Mouse (Mus musculus): ENCODE measurements around the gene Adamts9. TPM values are rescaled to one million over a fixed set of nuclear protein-coding genes. Genes with fewer than 3 reads are reported as not detected.
A peak's percentile ranks its signal among the peaks of the same experiment; 100 is the strongest.

The Adamts9 gene
- polyA plus RNA-seq, 1 experiment from 2014 or later = 6.4 TPM

GRCm38 (mm10) chr6:92879700-92880265 lies 63.5 kb downstream of the Adamts9 start:
- Histone ChIP-seq H3K9me3 (replicated peaks) (no peaks in the 10 kb centered on the region), H3K27ac (ENCODE audit: poor library complexity, severe bottlenecking) (no peak overlapping the region), H3K4me2 (no peak overlapping the region), H3K36me3 (peaks cover 50% of the 10 kb centered on the region), H3K9ac (no peak overlapping the region), H3K27me3 (replicated peaks) (no peaks in the 10 kb centered on the region), H3K4me3 (no peak overlapping the region), H3K4me1 (replicated peaks) (peaks cover 20% of the 10 kb centered on the region)
- ATAC-seq (ENCODE audit: insufficient number of reproducible peaks, low FRiP score) = no peak
- WGBS = 84% methylated on average over 14 of the region's 14 CpGs

- Histone ChIP-seq H3K4me2 (no peak overlapping the region), H3K36me3 (peaks cover 43% of the 10 kb centered on the region), H3K9me3 (replicated peaks) (no peaks in the 10 kb centered on the region), H3K4me1 (replicated peaks) (peaks cover 20% of the 10 kb centered on the region), H3K4me3 (no peak overlapping the region), H3K27ac (ENCODE audit: poor library complexity, severe bottlenecking) (no peak overlapping the region), H3K9ac (no peak overlapping the region), H3K27me3 (replicated peaks) (no peaks in the 10 kb centered on the region)
- 75% methylated on average over 5 of the region's 5 CpGs for WGBS
- ATAC-seq (ENCODE audit: insufficient number of reproducible peaks, low FRiP score) = no peak
Observed at GRCm38 (mm10) chr6:92878771-92879170, 64.5 kb downstream of the Adamts9 start.

DNA sequence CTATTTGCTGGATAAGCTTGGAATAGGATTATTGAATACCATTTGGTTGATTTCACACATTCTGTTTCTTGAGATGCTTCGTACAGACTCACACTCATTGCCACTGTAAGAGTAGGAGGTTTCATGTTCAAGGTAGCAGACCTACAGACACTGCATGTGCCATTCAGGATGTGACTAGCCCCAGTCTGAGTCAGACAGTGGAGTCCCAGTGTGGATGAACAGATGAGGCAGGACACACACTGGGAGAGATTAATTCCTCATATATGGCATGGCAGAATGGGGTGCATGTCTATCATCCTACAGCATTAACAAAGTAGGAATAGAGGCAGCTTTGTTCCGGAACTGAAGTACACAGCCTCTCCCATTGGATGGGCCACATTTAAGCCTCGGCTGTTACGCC lies 66.1 kb downstream of the Adamts9 start:
- H3K4me2 ChIP-seq = no peak overlapping the region
- no peak overlapping the region for H3K27ac ChIP-seq (ENCODE audit: poor library complexity, severe bottlenecking)
- H3K4me3 ChIP-seq = no peak overlapping the region
- H3K9me3 ChIP-seq (replicated peaks) = no peaks in the 10 kb centered on the region
- H3K27me3 ChIP-seq (replicated peaks) = no peaks in the 10 kb centered on the region
- peaks cover 47% of the 10 kb centered on the region for H3K36me3 ChIP-seq
- H3K4me1 ChIP-seq (replicated peaks) = peaks cover 10% of the 10 kb centered on the region
- ATAC-seq (ENCODE audit: insufficient number of reproducible peaks, low FRiP score) = no peak
- WGBS = 93% methylated on average over 4 of the region's 4 CpGs
- H3K9ac ChIP-seq = no peak overlapping the region

DNA sequence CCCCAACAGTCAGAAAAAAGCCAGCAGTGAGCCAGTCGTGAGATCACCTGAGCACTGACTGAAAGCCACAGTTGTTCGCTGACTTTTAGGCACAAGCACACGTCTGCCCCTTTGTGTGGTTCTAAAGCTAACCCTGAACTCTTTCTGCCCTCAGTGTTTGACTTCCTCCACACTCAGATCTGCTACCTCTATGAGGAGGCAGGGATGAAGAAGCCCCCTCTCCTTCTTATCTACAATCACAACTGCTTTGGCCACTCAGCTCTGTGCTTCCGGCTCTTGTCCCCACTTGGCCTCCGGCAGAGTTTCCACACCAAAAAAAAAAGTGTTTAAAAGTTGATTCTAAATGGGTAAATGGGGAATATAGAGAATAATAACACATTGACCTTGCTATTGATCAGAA lies 67.2 kb downstream of the Adamts9 start:
- no peaks in the 10 kb centered on the region for H3K9me3 ChIP-seq (replicated peaks)
- H3K27ac ChIP-seq (ENCODE audit: poor library complexity, severe bottlenecking) = no peak overlapping the region
- peaks cover 6% of the 10 kb centered on the region; the same call in 1 of the 2 replicates for H3K4me1 ChIP-seq (replicated peaks)
- no peak overlapping the region for H3K9ac ChIP-seq
- no peak overlapping the region for H3K4me2 ChIP-seq
- no peak overlapping the region for H3K4me3 ChIP-seq
- 44% methylated on average over 5 of the region's 5 CpGs for WGBS
- H3K36me3 ChIP-seq = peaks cover 56% of the 10 kb centered on the region
- ATAC-seq (ENCODE audit: insufficient number of reproducible peaks, low FRiP score) = peak; percentile 48; the same call in 1 of the 2 replicates
- H3K27me3 ChIP-seq (replicated peaks) = no peaks in the 10 kb centered on the region

DNA sequence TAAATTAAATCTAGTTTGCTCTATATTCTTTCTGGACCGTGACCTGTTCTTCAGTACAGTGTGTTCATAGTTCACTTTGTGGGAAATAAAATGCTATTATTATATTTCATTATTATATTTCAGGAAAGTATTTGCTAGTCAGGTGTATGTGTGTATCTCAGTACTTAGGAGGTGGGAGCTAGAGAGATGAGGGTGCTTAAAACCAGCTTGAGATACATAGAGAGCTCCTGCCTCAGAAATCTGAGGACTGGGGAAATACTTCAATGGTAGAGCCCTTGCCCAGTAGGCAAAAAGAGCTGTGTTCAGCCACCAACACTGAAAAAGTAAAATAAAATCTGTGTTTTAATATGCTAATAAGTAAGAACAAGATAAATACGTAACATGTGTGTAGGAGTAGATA lies 68.0 kb downstream of the Adamts9 start:
- H3K4me2 ChIP-seq = no peak overlapping the region
- no peaks in the 10 kb centered on the region for H3K9me3 ChIP-seq (replicated peaks)
- no peak overlapping the region for H3K4me3 ChIP-seq
- 88% methylated on average over 2 of the region's 2 CpGs for WGBS
- no peak for ATAC-seq (ENCODE audit: insufficient number of reproducible peaks, low FRiP score)
- H3K4me1 ChIP-seq (replicated peaks) = peaks cover 7% of the 10 kb centered on the region
- peaks cover 50% of the 10 kb centered on the region for H3K36me3 ChIP-seq
- no peaks in the 10 kb centered on the region for H3K27me3 ChIP-seq (replicated peaks)
- no peak overlapping the region for H3K27ac ChIP-seq (ENCODE audit: poor library complexity, severe bottlenecking)
- H3K9ac ChIP-seq = no peak overlapping the region

GRCm38 (mm10) chr6:92874854-92875253 lies 68.4 kb downstream of the Adamts9 start:
- Histone ChIP-seq H3K4me2 (no peak overlapping the region), H3K27ac (ENCODE audit: poor library complexity, severe bottlenecking) (no peak overlapping the region), H3K9ac (no peak overlapping the region), H3K9me3 (replicated peaks) (no peaks in the 10 kb centered on the region), H3K4me1 (replicated peaks) (peaks cover 12% of the 10 kb centered on the region), H3K27me3 (replicated peaks) (no peaks in the 10 kb centered on the region), H3K4me3 (no peak overlapping the region), H3K36me3 (peaks cover 45% of the 10 kb centered on the region)
- no peak; the same call in 1 of the 2 replicates for ATAC-seq (ENCODE audit: insufficient number of reproducible peaks, low FRiP score)
- WGBS = 28% methylated on average over 5 of the region's 5 CpGs

- Histone ChIP-seq H3K4me1 (replicated peaks) (peaks cover 30% of the 10 kb centered on the region), H3K27me3 (replicated peaks) (no peaks in the 10 kb centered on the region), H3K4me3 (no peak overlapping the region), H3K4me2 (no peak overlapping the region), H3K9me3 (replicated peaks) (no peaks in the 10 kb centered on the region), H3K27ac (ENCODE audit: poor library complexity, severe bottlenecking) (no peak overlapping the region), H3K9ac (no peak overlapping the region), H3K36me3 (peaks cover 27% of the 10 kb centered on the region)
- ATAC-seq (ENCODE audit: insufficient number of reproducible peaks, low FRiP score) = no peak
- 89% methylated on average over 10 of the region's 10 CpGs for WGBS
Observed at GRCm38 (mm10) chr6:92872766-92873165, 70.5 kb downstream of the Adamts9 start.

DNA sequence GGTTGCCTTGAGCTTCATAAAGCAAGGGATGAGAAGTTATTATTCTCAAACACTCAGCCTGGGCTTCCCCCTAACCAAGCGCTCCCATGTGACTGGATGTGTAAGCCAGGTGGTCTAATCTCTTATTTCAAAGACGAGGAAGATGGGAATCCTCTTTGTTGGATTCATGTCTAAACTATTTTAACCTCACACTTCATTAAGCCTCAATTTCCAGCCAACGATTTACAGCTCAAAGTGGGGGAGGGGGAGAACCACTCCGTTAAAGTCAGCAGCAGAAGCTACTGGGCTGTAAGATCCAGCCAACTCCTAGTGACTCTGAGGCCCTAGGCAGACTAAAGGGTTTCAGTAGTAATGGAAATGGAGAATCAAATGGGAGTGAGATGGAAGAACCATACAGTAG lies 71.5 kb downstream of the Adamts9 start:
- Histone ChIP-seq H3K9me3 (replicated peaks) (no peaks in the 10 kb centered on the region), H3K27me3 (replicated peaks) (no peaks in the 10 kb centered on the region), H3K4me3 (no peak overlapping the region), H3K4me2 (no peak overlapping the region), H3K27ac (ENCODE audit: poor library complexity, severe bottlenecking) (no peak overlapping the region), H3K9ac (no peak overlapping the region), H3K36me3 (peaks cover 21% of the 10 kb centered on the region), H3K4me1 (replicated peaks) (peaks cover 31% of the 10 kb centered on the region)
- no peak for ATAC-seq (ENCODE audit: insufficient number of reproducible peaks, low FRiP score)
- 68% methylated on average over 4 of the region's 4 CpGs for WGBS

GRCm38 (mm10) chr6:92869582-92870219 lies 73.6 kb downstream of the Adamts9 start:
- Histone ChIP-seq H3K4me3 (0 out of 2 replicates have a peak overlapping the region, but pooled peaks have one; percentile 3), H3K4me2 (peak overlapping the region; percentile 52), H3K4me1 (replicated peaks) (peaks cover 25% of the 10 kb centered on the region), H3K27me3 (replicated peaks) (no peaks in the 10 kb centered on the region), H3K9me3 (replicated peaks) (no peaks in the 10 kb centered on the region), H3K27ac (ENCODE audit: poor library complexity, severe bottlenecking) (peak overlapping the region; percentile 98), H3K9ac (peak overlapping the region; percentile 43; the same call in 1 of the 2 replicates), H3K36me3 (peaks cover 19% of the 10 kb centered on the region)
- ATAC-seq (ENCODE audit: insufficient number of reproducible peaks, low FRiP score) = peak; percentile 64
- whole genome bisulfite sequencing = 26% methylated on average over 16 of the region's 16 CpGs

DNA sequence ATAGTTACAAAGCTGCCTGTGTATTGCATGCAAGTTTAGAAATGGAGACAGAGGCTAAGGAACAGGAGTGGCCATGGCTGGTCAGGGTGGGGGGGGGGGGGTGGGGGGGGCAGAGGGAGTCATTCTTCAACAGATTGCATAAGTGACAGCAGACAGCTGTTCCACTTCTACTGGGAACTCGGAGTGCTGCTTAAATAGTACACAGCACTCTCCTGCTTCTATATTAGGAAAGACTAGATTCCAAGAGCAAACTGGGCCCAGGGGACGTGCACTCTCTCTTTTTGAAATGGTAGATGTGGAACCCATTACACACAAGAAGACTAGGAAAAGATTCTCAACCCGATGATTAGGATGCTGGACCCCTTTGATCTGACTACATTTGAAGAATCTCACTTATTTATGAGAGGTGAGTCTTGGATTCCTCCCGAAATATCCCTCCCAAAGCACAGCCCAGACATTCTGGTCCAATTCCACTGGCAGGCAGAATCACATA lies 74.2 kb downstream of the Adamts9 start, which contains the start of gene Gm15737:
Gene Gm15737, plus strand, starts transcription at position 269 of the 493 bp plus-strand sequence.
- peak within 1 kb of the TSS; percentile 43; the same call in 1 of the 2 replicates for H3K9ac ChIP-seq
- H3K9me3 ChIP-seq (replicated peaks) = no peaks in the 10 kb centered on the region
- H3K4me2 ChIP-seq = peak within 1 kb of the TSS; percentile 52
- 29% methylated on average over 4 of the region's 4 CpGs for WGBS
- H3K4me1 ChIP-seq (replicated peaks) = peaks cover 25% of the 10 kb centered on the region
- H3K4me3 ChIP-seq = 0 out of 2 replicates have a peak within 1 kb of the TSS, but pooled peaks have one; percentile 3
- peak within 1 kb of the TSS; percentile 98 for H3K27ac ChIP-seq (ENCODE audit: poor library complexity, severe bottlenecking)
- H3K36me3 ChIP-seq = peaks cover 19% of the 10 kb centered on the region
- peak; percentile 79 for ATAC-seq (ENCODE audit: insufficient number of reproducible peaks, low FRiP score)
- H3K27me3 ChIP-seq (replicated peaks) = no peaks in the 10 kb centered on the region

DNA sequence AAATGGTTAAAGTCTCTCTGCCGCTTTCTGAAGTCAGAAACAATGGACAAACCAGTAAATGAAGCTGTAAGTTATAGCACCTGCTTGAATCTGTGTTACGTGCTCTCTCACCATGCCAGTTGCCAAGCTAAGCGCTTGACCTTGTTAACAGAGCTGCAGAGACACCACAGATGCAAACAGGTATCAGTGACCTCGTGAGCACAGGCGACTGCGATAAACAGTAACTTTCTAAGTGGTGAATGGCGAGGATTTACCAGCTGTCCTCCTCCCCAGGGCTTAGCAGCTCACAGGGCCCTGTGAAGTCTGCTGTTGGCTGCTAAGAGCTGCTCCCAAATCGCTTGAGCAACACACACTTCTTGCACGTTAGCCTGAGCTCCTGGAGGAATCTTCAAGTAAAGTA lies 80.7 kb downstream of the Adamts9 start:
- no peaks in the 10 kb centered on the region for H3K9me3 ChIP-seq (replicated peaks)
- 45% methylated on average over 9 of the region's 9 CpGs for WGBS
- H3K9ac ChIP-seq = no peak overlapping the region
- H3K27me3 ChIP-seq (replicated peaks) = no peaks in the 10 kb centered on the region
- no peak overlapping the region for H3K4me3 ChIP-seq
- H3K36me3 ChIP-seq = peaks cover 33% of the 10 kb centered on the region
- H3K4me2 ChIP-seq = no peak overlapping the region
- H3K27ac ChIP-seq (ENCODE audit: poor library complexity, severe bottlenecking) = peak overlapping the region; percentile 46
- no peak for ATAC-seq (ENCODE audit: insufficient number of reproducible peaks, low FRiP score)
- peaks cover 27% of the 10 kb centered on the region for H3K4me1 ChIP-seq (replicated peaks)

All from heart, embryonic 12.5 days (tissue).